Mouse (Mus musculus) olfactory bulb, adult 2 months (tissue): Measurements from ENCODE around the gene Optn.

Experiments
- CTCF ChIP-seq: fragments of 200-500 bp; IDR thresholded peaks from 2 replicates; pipeline ENCODE4 v1.5.1; 2012; ENCODE audit warnings: low read depth, mild to moderate bottlenecking, low read length, moderate library complexity; ENCODE audit not compliant: insufficient read depth
- POLR2A ChIP-seq: fragments of 200-500 bp; IDR thresholded peaks from 2 replicates; pipeline ENCODE4 v1.6.1; 2012; ENCODE audit warnings: mild to moderate bottlenecking, low read depth, low read length, moderate library complexity; ENCODE audit not compliant: insufficient read depth

GRCm38 (mm10) chr2:5027057-5027456, 36.8 kb downstream of the Optn start:
- TF ChIP-seq CTCF (no peak), POLR2A (no peak)
